Mouse (Mus musculus): ENCODE measurements around the gene Il2rb. TPM values are rescaled to one million over a fixed set of nuclear protein-coding genes. Genes with fewer than 3 reads are reported as not detected.

Gene Il2rb
- total RNA-seq, 2 experiments from 2014 or later: 0.07 TPM; not detected in 1

- intact Hi-C loops (cut with DNase I): no loop called here
- no peak overlapping the region for H3K4me3 ChIP-seq
- H3K27ac ChIP-seq: no peak overlapping the region
- TF ChIP-seq CTCF (IDR thresholded peaks at IDR 0.05): no peak
- DNase-seq (ENCODE audit: extremely low spot score in 1 of 2, low spot score in 2 of 2): no peak
Measured at GRCm38 (mm10) chr15:78515759-78516158, 20.7 kb upstream of the Il2rb start.

- DNase-seq (ENCODE audit: extremely low spot score in 1 of 2, low spot score in 2 of 2): peak; percentile 75 to 81
- Histone ChIP-seq H3K27ac (no peak overlapping the region), H3K4me3 (no peak overlapping the region)
- intact Hi-C loops (cut with DNase I): loop anchor here (1.0 to 5.0 kb wide), 3 partner anchors 18 to 68 kb away; no protein-coding TSS in a partner anchor
- TF ChIP-seq CTCF (IDR thresholded peaks at IDR 0.05): peak; percentile 98
Measured at GRCm38 (mm10) chr15:78514393-78515146, 19.5 kb upstream of the Il2rb start.

- TF ChIP-seq CTCF (IDR thresholded peaks at IDR 0.05): no peak
- intact Hi-C loops (cut with DNase I): loop anchor here (5.0 kb wide), 1 partner anchor 66 kb away; no protein-coding TSS in a partner anchor
- DNase-seq (ENCODE audit: extremely low spot score in 1 of 2, low spot score in 2 of 2): no peak
- H3K27ac ChIP-seq: no peak overlapping the region
- H3K4me3 ChIP-seq: no peak overlapping the region
Measured at GRCm38 (mm10) chr15:78513019-78513418, 17.9 kb upstream of the Il2rb start.

- intact Hi-C loops (cut with DNase I): loop anchor here (5.0 kb wide), 1 partner anchor 65 kb away; no protein-coding TSS in a partner anchor
- no peak overlapping the region for H3K27ac ChIP-seq
Measured at GRCm38 (mm10) chr15:78511951-78512350, 16.9 kb upstream of the Il2rb start.

GRCm38 (mm10) chr15:78510736-78511135 lies 15.7 kb upstream of the Il2rb start:
- TF ChIP-seq CTCF (IDR thresholded peaks at IDR 0.05): no peak

More at GRCm38 (mm10) chr15:78511951-78512350, 16.9 kb upstream of the Il2rb start:
- DNase-seq (ENCODE audit: extremely low spot score in 1 of 2, low spot score in 2 of 2): no peak
- no peak for TF ChIP-seq CTCF (IDR thresholded peaks at IDR 0.05)
- no peak overlapping the region for H3K4me3 ChIP-seq

GRCm38 (mm10) chr15:78510121-78510576 lies 15.1 kb upstream of the Il2rb start:
- H3K4me3 ChIP-seq: no peak overlapping the region
- DNase-seq (ENCODE audit: extremely low spot score in 1 of 2, low spot score in 2 of 2): no peak
- intact Hi-C loops (cut with DNase I): loop anchor here (5.0 kb wide), 1 partner anchor 63 kb away; no protein-coding TSS in a partner anchor
- H3K27ac ChIP-seq: no peak overlapping the region
- no peak for TF ChIP-seq CTCF (IDR thresholded peaks at IDR 0.05)

More at GRCm38 (mm10) chr15:78510736-78511135, 15.7 kb upstream of the Il2rb start:
- no peak overlapping the region for H3K4me3 ChIP-seq
- H3K27ac ChIP-seq: no peak overlapping the region
- DNase-seq (ENCODE audit: extremely low spot score in 1 of 2, low spot score in 2 of 2): no peak
- intact Hi-C loops (cut with DNase I): loop anchor here (5.0 kb wide), 1 partner anchor 63 kb away; no protein-coding TSS in a partner anchor

- Histone ChIP-seq H3K4me3 (no peak overlapping the region), H3K27ac (no peak overlapping the region)
- no peak for DNase-seq (ENCODE audit: extremely low spot score in 1 of 2, low spot score in 2 of 2)
- intact Hi-C loops (cut with DNase I): no loop called here
- TF ChIP-seq CTCF (IDR thresholded peaks at IDR 0.05): no peak
Measured at GRCm38 (mm10) chr15:78509297-78509899, 14.3 kb upstream of the Il2rb start.

- no peak for TF ChIP-seq CTCF (IDR thresholded peaks at IDR 0.05)
- Histone ChIP-seq H3K27ac (no peak overlapping the region), H3K4me3 (no peak overlapping the region)
- no peak for DNase-seq (ENCODE audit: extremely low spot score in 1 of 2, low spot score in 2 of 2)
- intact Hi-C loops (cut with DNase I): no loop called here
Measured at GRCm38 (mm10) chr15:78508443-78508842, 13.4 kb upstream of the Il2rb start.

GRCm38 (mm10) chr15:78505541-78505940 lies 10.5 kb upstream of the Il2rb start:
- no peak overlapping the region for H3K27ac ChIP-seq
- TF ChIP-seq CTCF (IDR thresholded peaks at IDR 0.05): no peak
- intact Hi-C loops (cut with DNase I): no loop called here
- DNase-seq (ENCODE audit: extremely low spot score in 1 of 2, low spot score in 2 of 2): no peak
- no peak overlapping the region for H3K4me3 ChIP-seq

GRCm38 (mm10) chr15:78504816-78505215 lies 9.7 kb upstream of the Il2rb start:
- no peak overlapping the region for H3K4me3 ChIP-seq
- H3K27ac ChIP-seq: no peak overlapping the region
- DNase-seq (ENCODE audit: extremely low spot score in 1 of 2, low spot score in 2 of 2): no peak
- TF ChIP-seq CTCF (IDR thresholded peaks at IDR 0.05): no peak
- intact Hi-C loops (cut with DNase I): no loop called here

- intact Hi-C loops (cut with DNase I): no loop called here
- TF ChIP-seq CTCF (IDR thresholded peaks at IDR 0.05): no peak
- no peak for DNase-seq (ENCODE audit: extremely low spot score in 1 of 2, low spot score in 2 of 2)
- Histone ChIP-seq H3K27ac (no peak overlapping the region), H3K4me3 (no peak overlapping the region)
Measured at GRCm38 (mm10) chr15:78504013-78504412, 8.9 kb upstream of the Il2rb start.

GRCm38 (mm10) chr15:78502437-78503132 lies 7.5 kb upstream of the Il2rb start:
- intact Hi-C loops (cut with DNase I): no loop called here

More at GRCm38 (mm10) chr15:78502437-78503132, 7.5 kb upstream of the Il2rb start:
- DNase-seq (ENCODE audit: extremely low spot score in 1 of 2, low spot score in 2 of 2): no peak
- no peak overlapping the region for H3K4me3 ChIP-seq
- no peak overlapping the region for H3K27ac ChIP-seq
- no peak for TF ChIP-seq CTCF (IDR thresholded peaks at IDR 0.05)

All from left cerebral cortex, adult 2 months (tissue).